Mouse (Mus musculus) mouse embryonic stem cell (cell line): ENCODE measurements around the gene Pard3.

Experiments used
- in situ Hi-C, 2 experiments: fragments of 300-500 bp; cut with MboI; formaldehyde crosslinking; loops; 1 replicate in 1 of 2; 3 replicates in 1 of 2; pipeline ENCODE4 v1.14.3; 2019 to 2020; ENCODE audit warnings: low sequenced_read_pairs in 2 of 2, low pct_unique_long_range_greater_than_20kb in 1 of 2, mixed read lengths in 1 of 2; ENCODE audit not compliant: unreplicated experiment in 1 of 2

Gene Pard3

DNA sequence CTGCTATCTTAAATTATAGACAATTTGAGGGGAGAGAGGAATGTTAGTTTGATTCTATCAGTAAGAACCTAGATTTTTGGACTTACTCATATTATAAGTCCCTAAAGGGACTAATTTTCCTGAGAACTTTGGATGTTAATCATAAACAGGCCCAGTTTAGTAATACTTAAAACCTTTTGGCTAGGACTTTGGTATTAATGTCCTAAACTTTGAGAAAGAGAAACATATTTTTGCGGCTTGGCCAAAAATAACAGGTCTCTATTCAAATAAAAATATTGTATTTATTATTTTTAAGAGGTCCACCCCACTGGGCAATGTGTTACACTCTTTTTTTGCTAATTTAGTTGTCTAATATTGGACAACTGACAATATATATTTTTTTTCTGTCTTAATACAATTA lies 271.5 kb downstream of the Pard3 start:
- in situ Hi-C loops: loop anchor here (10.0 to 25.0 kb wide), 2 partner anchors 250 to 1027 kb away; partner anchors contain the start of gene Nrp1 (in 2 of the 2)

DNA sequence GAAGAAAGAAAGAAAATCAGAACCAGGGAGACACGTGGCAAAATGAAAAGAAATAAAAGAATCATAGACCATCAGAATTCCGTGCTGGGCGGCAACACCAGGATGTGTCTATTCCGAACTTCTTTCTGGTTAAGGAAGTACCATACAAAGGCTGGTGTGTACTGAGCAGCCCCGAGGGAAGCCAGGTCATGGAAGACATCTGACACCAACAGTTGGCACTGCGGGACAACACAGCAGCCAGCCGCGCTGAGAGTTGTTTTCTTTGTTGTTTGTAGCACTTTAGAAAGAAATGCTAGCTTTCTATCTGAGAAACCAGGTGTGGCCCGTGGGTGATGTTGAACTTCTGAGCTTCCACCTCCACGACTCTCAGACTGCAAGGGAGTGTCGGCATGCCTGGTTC lies 274.5 kb downstream of the Pard3 start:
- in situ Hi-C loops: loop anchor here (10.0 to 25.0 kb wide), 2 partner anchors 247 to 1024 kb away; partner anchors contain the start of gene Nrp1 (in 2 of the 2)

DNA sequence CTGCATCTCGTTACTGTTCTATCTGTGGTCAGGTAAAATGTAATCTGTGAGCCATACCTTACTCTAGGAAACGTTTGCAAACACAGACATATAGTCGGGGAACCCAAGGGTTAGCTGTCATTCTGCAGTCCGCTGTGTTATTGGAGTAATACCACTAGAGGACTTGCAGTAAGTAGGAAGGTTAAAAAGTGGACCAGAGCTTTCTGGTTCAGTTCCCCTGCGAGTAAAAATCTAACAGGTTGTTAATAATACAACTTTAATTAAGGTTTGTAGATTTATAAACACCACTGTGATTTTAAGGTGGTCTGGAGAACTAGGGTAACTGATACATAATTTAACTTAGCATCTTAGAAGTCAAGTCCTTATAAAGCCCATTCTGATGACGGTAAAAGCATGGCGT lies 277.4 kb downstream of the Pard3 start:
- in situ Hi-C loops: loop anchor here (25.0 kb wide), 1 partner anchor 1021 kb away; the partner anchor contains the start of gene Nrp1 (in 2 of the 2)

DNA sequence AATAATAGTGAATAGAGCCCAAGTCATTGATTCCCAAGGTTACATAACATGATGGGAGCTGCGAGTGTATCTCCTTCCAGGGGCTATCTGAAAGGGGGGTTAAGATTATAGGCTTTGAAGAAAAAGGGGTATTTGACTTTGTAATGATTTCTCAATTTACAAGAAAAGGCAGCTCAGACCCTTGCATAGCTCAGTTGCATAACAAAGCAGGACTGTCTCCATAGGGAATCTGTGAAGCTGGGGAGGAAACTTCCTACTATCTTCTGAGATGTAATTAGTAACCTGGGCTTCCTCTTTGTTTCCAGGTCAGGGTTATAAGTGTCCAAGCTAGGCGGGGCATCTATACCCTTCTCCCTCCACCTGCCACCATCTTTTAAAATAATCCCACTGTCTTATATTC lies 279.4 kb downstream of the Pard3 start:
- in situ Hi-C loops: loop anchor here (25.0 kb wide), 1 partner anchor 1019 kb away; the partner anchor contains the start of gene Nrp1 (in 2 of the 2)

DNA sequence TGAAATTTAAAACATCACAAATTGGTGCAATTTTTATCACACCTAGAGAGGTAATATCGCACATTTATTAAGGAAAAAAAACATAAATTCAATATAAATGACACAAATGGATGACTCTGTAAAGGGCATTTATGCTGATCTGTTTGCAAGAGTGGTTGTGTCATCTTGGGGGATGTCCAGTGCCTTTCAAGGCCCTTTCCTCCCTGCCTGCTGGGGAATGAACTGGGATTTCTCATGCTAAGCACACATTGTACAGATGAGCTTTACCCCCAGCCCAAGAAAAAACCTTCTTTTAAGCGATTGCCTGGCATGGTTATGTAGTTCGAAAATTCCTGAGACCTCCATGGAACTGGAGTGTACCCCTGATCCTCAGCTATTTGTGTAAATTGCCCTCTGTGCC lies 280.7 kb downstream of the Pard3 start:
- in situ Hi-C loops: loop anchor here (25.0 kb wide), 1 partner anchor 1018 kb away; the partner anchor contains the start of gene Nrp1 (in 2 of the 2)

DNA sequence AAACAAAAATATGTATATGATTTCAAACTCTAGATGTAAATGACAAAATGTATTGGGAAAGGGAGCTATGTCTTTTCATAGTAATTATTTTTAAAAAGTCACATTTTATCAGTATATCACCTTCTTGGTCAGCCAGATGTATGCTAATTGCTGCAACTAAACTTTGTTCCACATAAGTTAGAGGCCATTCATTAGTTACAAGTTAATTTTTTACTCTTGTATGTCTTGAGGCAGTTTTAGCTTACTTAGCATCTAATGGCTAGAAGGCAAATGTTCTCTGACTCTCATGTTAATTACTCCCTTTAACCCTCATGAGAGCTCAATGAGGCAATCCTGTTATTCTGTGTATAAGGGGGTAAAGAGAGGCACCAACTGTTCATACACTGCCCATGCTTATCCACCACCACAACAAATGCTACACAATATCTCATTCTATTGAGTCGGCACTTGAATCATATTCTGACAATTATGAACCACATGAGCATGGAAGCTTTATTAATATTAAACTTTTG lies 282.3 kb downstream of the Pard3 start:
- in situ Hi-C loops: loop anchor here (25.0 kb wide), 1 partner anchor 1016 kb away; the partner anchor contains the start of gene Nrp1 (in 2 of the 2)

DNA sequence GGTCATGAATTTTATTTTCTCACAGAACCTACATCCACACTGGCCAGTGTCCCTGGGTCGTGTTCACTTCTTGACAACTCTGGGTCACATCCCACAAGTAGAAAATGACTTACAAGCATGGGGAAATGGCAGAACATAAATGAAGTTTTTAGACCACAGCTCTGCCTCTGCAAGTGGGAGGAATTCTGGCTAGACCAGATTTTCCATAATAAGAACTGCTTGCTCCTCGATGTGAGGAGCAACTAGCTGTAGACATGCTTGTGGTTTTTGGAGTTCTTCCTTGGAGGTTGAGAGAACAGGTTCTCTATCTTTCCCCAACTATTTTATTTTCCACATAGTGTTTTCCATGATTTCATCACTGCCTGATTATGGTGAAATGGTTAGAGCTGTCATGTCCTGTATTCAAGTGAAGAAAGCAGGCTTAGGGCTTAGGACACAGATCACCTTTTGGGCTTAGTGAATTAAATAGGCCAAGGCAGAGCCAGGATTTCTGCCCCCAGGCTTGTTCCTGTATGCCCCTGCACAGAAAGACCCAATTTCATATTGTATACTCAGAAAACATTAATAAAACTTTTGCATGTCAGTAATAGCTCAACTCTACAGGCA lies 284.3 kb downstream of the Pard3 start:
- in situ Hi-C loops: loop anchor here (25.0 kb wide), 1 partner anchor 1014 kb away; the partner anchor contains the start of gene Nrp1 (in 2 of the 2)

DNA sequence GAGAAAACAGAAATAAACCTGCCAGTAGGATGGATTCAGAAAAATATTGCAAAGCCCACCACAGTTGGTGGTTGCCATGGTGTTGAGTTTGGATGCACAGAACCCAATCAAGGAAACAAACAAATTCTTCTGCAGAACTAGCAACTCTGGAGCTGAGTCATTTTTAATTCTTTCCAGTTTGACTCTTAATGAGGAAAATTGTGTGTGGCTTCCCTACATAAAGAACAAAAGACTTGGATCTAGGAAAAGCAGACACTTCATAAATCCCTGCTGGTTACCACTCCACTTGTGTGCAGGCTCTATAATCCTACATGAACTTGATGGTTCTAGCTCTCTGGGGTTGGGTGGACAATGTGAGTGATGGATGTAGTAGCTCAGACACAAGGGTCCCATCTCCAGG lies 298.1 kb downstream of the Pard3 start:
- in situ Hi-C loops: no loop called here

DNA sequence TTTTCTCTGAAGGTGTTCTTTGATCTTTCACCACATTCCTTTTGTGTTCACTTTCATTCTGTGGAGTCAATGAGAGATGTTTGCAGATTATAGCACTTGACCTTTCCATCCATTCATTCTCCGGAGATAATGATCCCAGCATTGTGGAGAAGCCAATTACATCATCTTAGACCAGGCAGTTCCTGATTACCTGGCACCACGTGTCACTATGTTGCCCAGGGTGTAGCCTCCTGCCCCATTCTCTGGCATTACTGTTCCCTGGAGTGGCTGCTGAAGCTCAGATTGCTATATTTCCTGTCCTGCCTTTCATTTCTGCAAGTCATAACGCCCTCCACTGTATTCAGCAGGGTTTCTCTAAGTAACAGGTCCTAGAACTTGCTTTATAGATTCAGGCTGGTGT lies 304.7 kb downstream of the Pard3 start:
- in situ Hi-C loops: no loop called here

DNA sequence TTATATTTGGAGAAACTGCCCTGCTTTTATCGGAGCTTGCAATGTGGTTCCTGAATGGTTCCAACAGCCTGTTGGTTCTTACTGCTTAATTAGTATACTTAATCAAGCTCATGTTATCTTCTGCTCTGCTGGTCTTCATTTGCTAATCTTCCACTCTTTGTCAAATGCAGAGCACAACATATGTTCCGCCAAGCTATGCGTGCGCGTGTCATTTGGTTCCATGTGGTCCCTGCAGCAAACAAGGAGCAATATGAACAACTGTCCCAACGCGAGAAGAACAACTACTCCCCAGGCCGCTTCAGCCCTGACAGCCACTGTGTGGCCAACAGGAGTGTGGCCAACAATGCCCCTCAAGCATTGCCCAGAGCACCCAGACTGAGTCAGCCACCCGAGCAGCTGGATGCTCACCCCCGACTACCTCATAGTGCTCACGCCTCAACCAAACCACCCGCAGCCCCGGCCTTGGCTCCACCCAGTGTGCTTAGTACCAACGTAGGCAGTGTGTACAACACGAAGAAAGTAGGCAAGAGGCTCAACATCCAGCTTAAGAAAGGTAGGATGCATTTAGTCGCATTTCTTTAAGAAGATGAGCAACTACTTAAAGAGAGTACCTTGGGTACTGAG lies 307.7 kb downstream of the Pard3 start:
- in situ Hi-C loops: no loop called here

DNA sequence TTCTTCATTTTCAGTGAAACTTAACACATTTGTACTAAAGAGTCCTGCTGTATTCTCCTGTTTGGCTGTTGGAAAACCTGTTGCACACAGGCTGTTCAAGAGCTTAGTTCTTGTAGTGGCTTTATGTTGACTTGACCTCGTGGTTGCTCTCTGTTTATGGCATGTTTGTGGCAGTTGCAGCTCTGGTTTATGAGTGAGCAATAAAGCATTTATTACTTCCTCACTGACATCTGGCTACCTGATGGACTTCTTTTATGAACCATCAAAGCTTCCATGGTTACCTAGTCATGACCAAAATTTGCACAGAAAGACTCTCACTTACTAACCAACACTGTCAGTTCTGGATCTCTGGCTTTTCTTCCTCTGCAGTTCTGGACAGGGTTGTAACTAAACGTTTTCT lies 314.1 kb downstream of the Pard3 start:
- in situ Hi-C loops: no loop called here

DNA sequence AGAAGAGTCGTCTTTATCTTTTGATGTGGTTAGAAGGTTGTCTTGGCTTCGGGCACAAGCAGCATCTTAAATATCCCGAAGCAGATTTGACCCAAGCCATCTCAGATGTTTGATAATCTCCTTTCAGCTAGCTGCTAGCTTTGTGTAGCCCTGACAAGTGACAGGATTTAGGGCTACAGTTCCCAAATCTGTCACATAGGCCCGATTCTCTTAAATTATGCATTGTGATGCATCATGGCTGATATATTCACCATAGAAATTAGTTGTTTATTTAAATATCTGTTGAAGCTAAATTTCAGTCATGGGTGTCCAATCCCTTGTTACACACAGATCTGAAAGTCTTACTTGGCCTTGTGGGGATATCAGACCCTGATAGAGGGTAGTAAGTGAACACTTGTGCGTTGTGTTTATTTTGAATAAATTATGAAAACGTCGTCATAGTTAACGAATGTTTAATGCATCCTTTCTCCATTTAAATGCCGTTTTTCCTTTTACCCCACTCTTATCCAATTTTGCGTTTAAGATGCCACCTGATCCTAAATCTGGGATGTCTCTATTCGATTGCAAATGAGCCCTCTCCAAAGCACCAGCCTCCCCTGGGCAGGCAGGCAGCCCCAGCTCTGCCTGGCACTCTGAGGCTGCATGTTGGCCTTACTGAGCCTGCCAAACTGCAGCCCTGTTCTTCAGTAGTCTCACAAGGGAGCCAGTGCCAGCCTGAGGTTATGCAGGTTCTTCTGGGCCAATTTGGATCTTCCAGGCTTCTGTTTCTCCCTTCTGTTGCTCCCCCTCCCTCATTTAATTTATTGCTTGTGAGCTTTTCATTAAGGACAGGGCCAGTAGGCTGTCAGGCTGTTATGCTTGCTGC lies 315.5 kb downstream of the Pard3 start:
- in situ Hi-C loops: no loop called here

DNA sequence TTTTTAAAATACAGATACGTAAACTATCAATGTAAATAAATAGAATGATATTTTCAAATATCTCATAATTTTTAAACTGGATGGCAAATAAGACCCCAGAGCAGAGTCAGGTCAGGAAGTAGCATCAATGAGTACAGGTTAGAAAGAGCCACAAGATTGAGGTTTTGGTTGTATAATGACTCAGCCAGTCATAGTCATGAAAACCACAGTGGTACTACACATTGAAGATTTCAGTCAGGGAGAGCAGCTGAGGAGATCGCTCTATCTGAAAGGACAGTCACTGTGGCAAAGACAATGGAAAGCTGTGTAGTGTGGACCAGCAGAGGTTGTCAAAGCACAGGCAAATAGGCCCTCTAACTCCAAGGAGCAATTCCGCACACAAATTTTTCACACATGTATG lies 317.6 kb downstream of the Pard3 start:
- in situ Hi-C loops: no loop called here

DNA sequence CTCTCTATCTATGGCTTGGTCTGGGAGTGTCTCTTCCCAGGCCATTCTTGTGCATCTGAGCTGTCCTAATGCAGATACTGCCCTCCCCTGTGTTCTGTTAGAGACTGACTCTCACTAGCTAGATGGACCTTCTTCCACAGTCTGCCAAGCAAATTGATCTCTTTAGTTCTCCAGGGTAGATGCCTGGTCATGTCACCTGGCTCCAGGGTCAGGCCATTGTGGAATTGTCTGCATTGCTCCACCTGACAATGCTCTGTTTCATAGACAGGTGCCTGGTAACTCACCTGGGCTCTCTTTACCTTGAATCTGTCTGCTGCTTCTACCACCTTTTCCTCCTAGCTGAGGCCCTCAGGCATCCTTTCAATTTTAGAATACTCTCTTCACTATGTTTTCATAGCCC lies 329.0 kb downstream of the Pard3 start:
- in situ Hi-C loops: no loop called here

DNA sequence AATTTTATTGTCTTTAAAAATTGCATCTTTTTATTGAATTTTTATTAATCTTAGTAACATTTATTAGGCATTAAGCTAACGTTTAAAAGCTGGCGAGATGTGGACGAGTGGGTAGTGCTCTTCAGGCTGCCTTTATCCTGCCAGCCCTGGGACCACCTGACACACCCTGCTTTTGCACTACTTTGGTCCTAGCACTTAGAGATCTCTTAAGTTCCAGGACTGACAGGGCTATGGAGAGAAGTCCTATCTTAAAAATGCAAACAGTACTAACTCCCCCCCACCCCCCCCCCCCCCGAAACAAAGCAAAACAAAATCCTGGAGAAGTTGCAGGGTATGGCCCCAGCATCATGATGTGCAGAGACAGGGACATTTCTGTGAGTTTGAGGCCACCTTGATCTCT lies 331.8 kb downstream of the Pard3 start:
- in situ Hi-C loops: no loop called here

DNA sequence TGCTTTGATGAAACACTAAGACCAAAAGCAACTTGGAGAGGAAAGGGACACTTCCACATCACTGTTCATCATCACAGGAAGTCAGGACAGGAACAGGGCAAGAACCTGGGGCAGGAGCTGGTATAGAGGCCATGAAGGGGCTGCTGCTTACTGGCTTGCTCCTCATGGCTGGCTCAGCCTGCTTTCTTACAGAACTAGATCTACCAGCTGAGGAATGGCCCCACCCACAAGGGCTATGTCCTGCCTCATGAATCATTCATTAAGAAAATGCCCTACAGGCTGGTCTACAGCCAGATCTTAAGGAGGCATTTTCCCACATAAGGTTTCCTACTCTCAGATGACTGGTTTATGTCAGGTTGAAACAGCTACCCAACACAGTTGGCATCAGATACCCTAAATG lies 342.1 kb downstream of the Pard3 start:
- in situ Hi-C loops: no loop called here

DNA sequence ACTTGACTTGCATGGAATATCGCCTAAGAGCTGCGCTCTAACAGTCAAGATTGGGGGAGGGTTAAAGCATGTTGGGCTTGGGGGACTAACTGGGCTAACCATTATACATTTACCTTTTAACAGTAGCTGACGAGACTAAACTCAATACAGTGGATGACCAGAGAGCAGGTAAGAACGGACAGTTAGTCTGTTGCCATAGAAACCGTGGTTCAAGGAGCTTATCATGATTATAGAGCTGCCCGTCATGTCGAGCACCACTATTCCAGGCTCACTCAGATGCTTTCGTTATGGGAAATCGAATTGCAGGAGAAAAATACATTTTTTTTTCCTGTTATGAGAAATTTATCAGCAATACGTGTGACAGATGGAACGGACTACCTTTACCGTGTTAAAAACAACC lies 346.9 kb downstream of the Pard3 start:
- in situ Hi-C loops: no loop called here

DNA sequence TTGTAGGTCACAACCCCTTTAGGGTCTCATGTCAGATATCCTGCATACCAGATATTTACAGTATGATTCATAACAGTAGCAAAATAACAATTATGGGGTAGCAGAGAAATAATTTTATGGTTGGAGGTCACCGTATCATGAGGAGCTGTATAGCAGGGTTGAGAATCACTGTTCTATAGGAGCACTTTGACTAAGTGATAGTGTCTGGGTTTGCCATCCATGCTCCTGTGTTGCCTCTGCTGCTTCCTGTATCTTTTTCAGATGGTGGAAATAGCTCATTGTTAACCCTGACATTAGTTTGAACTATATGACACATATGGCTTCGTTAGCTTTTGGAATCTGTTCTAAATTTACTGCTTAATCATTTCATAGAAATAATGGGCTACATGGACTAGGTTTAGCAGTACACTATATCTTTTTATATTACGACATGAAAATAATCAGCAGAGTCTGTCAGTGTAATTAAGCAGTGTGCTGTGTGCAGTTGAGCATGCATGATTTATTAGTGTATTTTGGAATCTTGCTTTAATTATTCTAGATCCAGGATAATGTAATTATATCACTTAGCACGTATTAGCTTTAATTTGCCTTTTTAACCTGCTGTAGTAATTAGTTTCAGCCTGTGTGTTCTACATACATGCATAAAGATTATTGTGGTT lies 347.6 kb downstream of the Pard3 start:
- in situ Hi-C loops: no loop called here
